Mouse (Mus musculus) liver, embryonic 14 days (tissue): Measurements from ENCODE around the gene B3gat2. TPM values are rescaled to one million over a fixed set of nuclear protein-coding genes. Genes with fewer than 3 reads are reported as not detected.

Experiments
- polyA plus RNA-seq: library from polyadenylated mRNA; depleted of rRNA; stranded (reverse); fragments of >200 nt; gene quantifications from 2 replicates; pipeline ENCODE4 v1.2.3, GENCODE M21; 2012; rRNA removed

Gene B3gat2
- polyA plus RNA-seq, result 0.03 and 0.05 TPM in 2 replicates

DNA sequence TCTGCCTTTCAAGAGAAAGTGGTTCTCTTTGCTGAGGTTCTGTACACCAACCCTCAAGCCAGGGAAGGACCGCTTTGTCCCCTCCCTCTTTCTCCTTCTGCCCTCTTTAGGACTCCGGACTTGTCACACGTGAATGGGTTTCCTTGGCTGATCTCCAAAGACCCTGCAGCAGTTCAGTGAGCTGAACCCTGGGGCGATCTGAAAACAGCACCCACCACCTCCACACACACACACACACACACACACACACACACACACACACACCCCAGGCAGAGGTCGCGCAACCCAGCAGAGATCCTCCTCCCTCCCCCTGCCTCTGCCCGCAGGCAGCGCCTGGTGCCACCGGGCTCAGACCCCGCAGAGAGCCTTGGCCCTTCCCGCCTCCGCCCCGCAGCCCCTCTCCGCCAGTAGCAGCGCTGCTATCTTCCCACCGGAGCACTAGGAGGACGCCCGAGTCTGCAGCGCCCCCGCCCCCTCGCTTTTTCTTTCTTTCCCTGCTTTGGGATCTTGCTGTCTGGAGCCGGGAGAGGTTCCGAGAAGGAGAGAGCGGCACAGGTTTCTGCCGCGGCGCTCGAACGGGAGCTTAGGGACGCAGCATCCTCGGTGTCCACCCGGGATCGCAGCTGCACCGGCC, at the start of gene B3gat2:
B3gat2 (plus strand) TSS at position 252 of the 634 bp plus-strand sequence.

Other genes starting within 250 kb of the B3gat2 start
- 29.3 and 30.9 TPM in 2 replicates for gene Smap1, start 160.6 kb downstream of the B3gat2 start, polyA plus RNA-seq
- gene Sdhaf4, start 243.9 kb downstream of the B3gat2 start, polyA plus RNA-seq, result 15.8 and 15.9 TPM in 2 replicates